Mouse (Mus musculus) spleen, postnatal 14 days (tissue): Measurements from ENCODE around the gene Nav2.

Experiments
- DNase-seq, 2 experiments: peaks; one replicate each; pipeline ENCODE4 v3.0.0; 2021 to 2022; ENCODE audit warnings: low spot score in 2 of 2

Nav2 gene

GRCm38 (mm10) chr7:49553236-49553981 lies 644.9 kb downstream of the Nav2 start:
- DNase-seq = no peak

- DNase-seq = no peak
These were observed 649.7 kb downstream of the Nav2 start for GRCm38 (mm10) chr7:49558240-49558640.

- no peak for DNase-seq
These were observed 650.4 kb downstream of the Nav2 start for GRCm38 (mm10) chr7:49558895-49559294.

GRCm38 (mm10) chr7:49560012-49560411 lies 651.5 kb downstream of the Nav2 start:
- no peak for DNase-seq

- no peak for DNase-seq
These were observed 653.9 kb downstream of the Nav2 start for GRCm38 (mm10) chr7:49562404-49562803.

GRCm38 (mm10) chr7:49562851-49563250 lies 654.3 kb downstream of the Nav2 start:
- no peak for DNase-seq

GRCm38 (mm10) chr7:49565084-49565483 lies 656.6 kb downstream of the Nav2 start:
- DNase-seq = no peak

- no peak for DNase-seq
These were observed 657.3 kb downstream of the Nav2 start for GRCm38 (mm10) chr7:49565798-49566197.

GRCm38 (mm10) chr7:49567346-49568034 lies 659.0 kb downstream of the Nav2 start:
- no peak for DNase-seq

GRCm38 (mm10) chr7:49569646-49570045 lies 661.1 kb downstream of the Nav2 start:
- no peak for DNase-seq

- no peak for DNase-seq
These were observed 663.1 kb downstream of the Nav2 start for GRCm38 (mm10) chr7:49571606-49572005.

GRCm38 (mm10) chr7:49575226-49575625 lies 666.7 kb downstream of the Nav2 start:
- DNase-seq = no peak

- DNase-seq = no peak
These were observed 668.6 kb downstream of the Nav2 start for GRCm38 (mm10) chr7:49577096-49577495.

GRCm38 (mm10) chr7:49581951-49582350 lies 673.4 kb downstream of the Nav2 start:
- DNase-seq = no peak

- no peak for DNase-seq
These were observed 674.0 kb downstream of the Nav2 start for GRCm38 (mm10) chr7:49582551-49582950.

- DNase-seq = no peak
These were observed 674.7 kb downstream of the Nav2 start for GRCm38 (mm10) chr7:49583176-49583575.

- no peak for DNase-seq
These were observed 678.1 kb downstream of the Nav2 start for GRCm38 (mm10) chr7:49586530-49587120.

GRCm38 (mm10) chr7:49589635-49590034 lies 681.1 kb downstream of the Nav2 start:
- DNase-seq = no peak

- no peak for DNase-seq
These were observed 689.3 kb downstream of the Nav2 start for GRCm38 (mm10) chr7:49597776-49598175.

GRCm38 (mm10) chr7:49598225-49598624 lies 689.7 kb downstream of the Nav2 start:
- no peak for DNase-seq

GRCm38 (mm10) chr7:49599950-49600349 lies 691.4 kb downstream of the Nav2 start:
- no peak for DNase-seq

GRCm38 (mm10) chr7:49601191-49601975 lies 692.9 kb downstream of the Nav2 start:
- DNase-seq = peak; percentile 18 to 45
